Mouse (Mus musculus): ENCODE data around the gene Mbd4.
"Not testable (repeated sequence)": the region's sequence is repeated elsewhere in the genome, so short reads cannot be mapped to it uniquely, and the experiment has no call there.

Gene Mbd4

DNA sequence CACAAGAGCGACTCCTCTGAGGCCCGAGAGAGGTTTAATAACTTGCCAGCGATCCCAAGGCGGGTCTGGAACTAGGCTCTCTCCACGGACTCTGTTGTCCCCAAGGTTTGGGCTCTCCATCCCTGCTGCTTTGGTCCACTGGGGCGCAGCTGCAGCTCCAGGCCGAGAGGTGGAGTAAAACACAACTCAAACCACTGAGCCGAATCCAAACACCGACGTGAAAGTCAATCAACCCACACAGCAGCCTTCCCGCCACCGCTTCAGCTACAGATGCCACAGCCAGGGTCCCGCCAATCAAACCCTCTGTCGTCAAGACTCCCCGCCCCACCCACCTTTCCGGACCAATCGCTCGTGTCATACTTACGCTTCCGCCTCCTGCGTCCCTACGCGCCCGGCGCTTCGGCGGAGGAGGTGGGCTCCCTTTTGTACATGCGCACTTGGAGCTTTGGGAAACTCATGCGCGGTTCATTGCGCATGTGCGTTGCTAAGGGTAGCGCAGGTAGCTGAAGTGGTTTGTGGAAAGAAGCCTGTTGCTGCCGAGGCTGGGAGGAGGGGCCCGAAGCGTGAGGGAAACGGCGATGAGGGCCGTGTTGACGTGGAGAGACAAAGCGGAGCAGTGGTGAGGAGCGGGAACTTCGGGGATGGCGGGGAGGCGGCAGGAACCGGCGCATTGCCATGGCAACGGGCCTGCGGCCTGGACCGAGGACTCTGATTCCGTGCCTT lies at the start of gene Mbd4, which contains the start of gene Ift122:
TSS of gene Mbd4 (minus strand) at position 281 of the 723 bp plus-strand sequence.
TSS of gene Ift122 (plus strand) at position 380 of the 723 bp plus-strand sequence.
- DNase-seq (ENCODE audit: low read depth, low spot score): peak; percentile 99

DNA sequence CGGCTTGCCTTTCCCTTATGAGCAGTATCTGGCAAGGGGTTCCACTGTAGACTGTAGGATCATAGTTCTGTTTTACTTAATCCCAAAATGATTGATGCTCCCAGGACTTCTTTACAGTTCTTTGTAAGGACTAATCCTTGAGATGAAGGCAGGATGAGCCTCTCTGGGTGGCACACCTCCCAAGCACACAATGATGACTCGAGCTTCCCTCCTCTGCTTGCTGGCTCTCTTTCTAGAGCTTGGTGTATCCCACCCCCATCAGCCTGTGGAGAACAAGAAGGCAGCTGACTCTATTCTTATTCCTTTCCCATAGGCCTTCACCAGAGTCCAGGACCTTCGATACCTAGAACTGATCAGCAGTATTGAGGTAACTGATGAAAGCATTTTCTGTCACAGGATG lies 49.4 kb upstream of the Mbd4 start:
- no peak for DNase-seq (ENCODE audit: low read depth, low spot score)

DNA sequence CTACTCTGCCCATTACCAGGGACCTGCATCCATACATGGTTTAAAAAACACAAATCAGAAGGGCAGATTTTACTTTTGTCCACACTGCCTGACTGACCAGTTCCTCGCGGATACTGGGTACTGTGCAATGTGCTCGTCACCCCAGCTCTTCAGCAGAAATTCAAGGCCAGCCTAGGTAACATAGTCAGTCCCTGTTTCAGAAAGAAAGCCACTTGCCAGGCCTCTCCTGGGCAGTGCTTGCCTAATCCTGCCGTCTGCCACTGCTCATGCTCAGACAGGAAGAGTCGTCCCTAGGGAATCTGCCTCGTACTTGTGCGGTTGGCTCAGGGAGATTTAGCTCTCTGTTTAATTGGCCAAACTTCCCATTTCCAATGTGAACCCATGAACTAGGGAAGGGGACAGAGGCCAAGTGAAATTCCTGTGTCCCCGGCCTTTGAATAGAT lies 48.3 kb upstream of the Mbd4 start:
- DNase-seq (ENCODE audit: low read depth, low spot score): no peak

DNA sequence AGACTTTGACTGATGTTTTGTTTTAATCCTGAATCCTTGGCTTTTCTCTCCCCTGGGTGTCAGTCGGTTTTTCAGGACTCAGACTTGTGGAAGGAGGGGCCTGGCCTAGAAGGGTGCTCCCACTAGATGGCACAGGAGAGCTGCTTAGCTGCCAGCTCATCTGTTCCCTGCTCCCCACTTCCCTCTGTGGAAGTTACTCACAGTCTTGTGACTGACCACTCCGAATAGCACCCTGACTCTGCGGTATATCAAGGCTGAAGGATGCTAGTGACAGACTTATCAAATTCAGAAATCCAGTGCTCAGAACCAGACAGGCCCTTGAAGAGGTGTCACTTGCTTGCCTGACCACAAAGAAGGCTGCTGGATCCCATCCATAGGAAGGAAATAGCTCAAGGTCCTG lies 47.9 kb upstream of the Mbd4 start:
- peak; percentile 48 for DNase-seq (ENCODE audit: low read depth, low spot score)

DNA sequence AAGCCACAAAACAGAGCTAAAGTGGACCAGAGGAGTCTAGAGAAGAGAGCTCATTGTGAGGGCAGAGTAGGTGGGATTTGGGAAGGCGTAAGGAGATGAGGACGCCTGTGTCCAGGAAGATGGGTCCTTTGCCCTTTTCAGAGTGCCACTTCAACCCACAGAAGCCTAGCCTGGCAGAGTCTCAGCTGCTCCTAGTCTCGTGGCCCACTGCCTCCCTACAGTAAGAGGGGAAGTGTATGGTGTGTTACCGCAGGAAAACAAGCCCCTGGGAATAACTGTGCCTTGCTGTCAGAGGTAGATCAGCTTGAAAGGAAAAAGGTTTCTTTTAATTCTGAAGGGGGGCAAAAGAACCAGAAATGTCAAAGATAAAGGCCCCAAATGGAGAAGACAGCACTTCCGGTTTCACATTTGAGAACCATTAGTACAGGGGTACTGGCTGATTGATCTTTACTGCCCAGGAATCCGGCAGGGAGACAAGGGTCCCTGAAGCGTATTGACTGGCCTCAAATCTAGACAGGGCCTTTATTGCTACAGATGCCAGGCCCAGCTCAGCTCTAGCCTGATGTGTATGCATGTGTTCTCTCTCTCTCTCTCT lies 44.9 kb upstream of the Mbd4 start:
- no peak for DNase-seq (ENCODE audit: low read depth, low spot score)

DNA sequence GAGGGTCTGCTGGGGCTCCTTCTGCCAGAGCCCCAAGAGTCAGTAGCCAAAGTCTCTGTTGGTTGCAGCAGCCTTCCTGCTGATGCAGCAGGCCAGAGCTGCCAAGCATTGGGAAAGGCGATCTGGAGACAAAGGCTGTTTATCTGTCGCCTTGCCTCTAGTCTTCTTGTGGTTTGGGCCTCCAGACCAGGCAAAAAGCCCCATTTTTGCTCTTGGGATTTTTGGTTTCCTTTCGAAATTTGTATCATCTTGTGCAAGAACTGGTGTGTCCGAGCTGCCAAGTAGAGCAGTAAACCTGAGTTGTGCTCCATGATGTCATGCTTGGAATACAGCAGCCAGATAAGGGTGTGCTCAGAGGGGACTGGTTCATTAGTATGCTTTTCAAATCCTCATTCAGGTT lies 43.9 kb upstream of the Mbd4 start:
- no peak for DNase-seq (ENCODE audit: low read depth, low spot score)

DNA sequence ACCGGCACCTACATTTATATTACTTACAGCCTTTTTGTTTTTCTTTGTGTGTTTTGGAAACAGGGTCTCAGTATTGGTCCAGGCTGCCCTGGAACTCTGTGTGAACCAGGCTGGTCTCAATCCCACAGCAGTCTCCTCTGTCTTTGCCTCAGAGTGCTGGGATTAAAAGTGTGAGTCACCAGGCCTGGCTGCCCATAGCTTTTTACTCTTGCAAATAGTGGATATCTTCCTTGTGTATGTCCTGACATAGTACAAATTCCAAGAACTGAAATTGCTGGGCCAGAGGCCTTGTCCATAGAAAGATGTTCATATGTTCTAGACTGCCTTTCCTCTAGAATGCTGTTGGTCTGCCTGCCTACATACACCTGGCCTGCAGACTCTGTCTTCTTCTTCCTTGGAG lies 43.2 kb upstream of the Mbd4 start:
- no peak for DNase-seq (ENCODE audit: low read depth, low spot score)

DNA sequence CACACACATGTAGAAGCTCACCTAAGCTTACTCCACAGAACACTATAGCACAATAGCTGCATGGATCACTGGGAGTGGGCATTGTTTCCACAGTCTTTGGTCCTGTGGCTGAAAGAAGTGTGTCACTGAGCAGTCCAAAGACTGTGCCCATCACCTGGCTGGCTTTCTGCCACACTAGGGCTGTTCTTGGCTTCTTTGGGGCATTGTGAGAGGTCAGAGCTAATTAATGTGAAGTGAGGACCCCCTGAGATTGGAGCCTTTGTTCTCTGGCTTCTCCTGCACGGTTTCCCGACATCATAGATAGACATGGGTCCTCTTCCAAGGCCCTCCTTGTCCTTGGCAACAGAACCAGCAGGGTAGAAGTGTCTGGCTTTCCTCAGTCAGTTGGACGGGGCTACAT lies 39.2 kb upstream of the Mbd4 start:
- DNase-seq (ENCODE audit: low read depth, low spot score): no peak

DNA sequence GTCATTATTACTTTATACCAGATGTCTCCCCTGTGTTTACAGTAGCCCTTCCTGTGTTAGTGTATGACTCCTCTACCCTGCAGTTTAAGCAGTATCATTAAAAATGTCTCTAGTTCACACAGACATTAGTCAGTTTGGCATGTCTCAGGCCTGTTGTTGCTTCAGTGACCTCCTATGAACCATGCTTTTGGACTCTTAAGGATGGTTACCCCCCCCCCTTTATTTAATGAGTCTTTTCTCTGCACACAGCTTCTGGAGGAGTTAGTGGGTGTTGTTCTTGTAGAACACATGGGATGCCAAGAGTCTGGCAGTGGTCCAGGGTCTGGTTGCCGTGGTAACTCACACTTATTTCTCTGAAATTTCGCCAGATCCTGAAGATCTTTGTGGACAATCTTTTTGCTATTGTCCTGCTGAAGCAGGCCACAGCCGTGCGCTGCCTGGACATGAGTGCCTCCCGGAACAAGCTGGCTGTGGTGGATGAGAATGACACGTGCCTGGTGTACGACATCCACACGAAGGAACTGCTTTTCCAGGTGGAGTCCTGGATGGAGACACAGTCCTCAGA lies 38.4 kb upstream of the Mbd4 start:
- no peak for DNase-seq (ENCODE audit: low read depth, low spot score)

DNA sequence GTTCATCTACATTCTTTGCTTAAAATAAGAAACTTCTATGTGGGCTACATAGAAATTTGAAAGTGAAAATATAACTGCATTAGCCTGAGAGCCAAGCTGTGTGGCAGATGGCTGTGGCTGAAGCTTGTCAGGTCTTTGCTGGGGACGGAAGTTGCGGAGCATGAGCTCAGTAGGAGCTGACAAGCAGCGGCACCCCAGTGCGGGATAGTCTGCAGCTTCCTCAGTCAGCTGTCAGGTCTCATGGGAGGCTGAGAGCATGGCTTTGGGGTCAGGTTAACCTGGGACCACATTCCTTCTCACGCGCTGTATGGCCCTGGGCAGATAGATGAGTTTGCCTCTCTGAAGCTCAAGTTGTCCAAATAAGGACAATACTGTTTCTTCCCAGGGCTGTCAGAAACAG lies 37.9 kb upstream of the Mbd4 start:
- peak; percentile 33 for DNase-seq (ENCODE audit: low read depth, low spot score)

DNA sequence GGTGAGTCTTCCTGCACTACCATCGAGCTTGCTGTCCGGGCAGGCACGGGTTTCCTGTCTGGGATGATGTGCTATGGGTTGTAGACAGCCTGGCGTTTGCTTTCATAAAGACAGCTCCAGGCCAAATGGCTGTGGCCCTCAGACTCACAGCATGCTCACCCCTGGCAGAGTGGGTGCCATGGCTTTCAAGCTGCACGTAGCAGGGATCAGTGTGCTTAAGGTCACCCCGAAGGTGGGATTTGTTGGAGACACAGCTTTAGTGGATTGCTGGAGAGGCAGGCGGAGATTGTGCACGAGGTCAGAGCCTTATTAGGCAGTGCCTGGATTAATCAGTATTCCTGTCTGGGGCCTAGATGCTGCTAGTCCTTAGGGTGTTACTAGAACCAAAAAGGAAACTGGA lies 37.4 kb upstream of the Mbd4 start:
- peak; percentile 36 for DNase-seq (ENCODE audit: low read depth, low spot score)

DNA sequence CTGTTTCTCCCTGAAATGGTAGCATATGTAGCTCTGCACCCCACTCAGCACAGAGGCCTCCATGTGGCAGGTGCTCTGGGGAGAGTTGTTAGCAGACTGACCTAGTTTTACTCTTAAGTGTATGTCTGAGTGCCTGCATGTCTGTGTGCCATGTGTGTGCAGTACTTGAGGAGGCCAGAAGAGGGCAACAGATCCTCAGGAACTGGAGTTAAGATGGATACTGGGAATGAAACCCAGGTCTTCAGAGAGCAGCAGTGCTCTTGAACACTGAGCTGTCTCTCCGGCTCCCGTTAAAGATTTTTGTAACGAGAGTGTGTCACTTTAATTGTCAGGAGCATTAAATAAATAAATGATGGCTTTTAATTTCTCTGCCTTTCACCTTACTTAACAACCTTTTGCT lies 35.1 kb upstream of the Mbd4 start:
- no peak for DNase-seq (ENCODE audit: low read depth, low spot score)

DNA sequence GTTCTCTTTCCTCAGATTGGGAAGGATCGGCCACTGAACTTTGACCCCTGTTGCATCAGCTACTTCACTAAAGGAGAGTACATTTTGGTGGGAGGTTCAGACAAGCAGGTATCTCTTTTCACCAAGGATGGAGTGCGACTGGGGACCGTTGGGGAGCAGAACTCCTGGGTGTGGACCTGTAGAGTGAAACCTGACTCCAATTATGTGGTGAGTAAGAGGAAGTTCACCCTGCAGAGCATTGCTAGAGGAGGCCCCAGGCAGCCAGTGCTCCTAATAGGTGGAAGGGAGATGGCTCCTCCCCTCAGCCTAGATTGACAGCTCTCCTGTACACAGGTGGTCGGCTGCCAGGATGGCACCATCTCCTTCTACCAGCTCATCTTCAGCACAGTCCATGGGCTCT lies 33.7 kb upstream of the Mbd4 start:
- DNase-seq (ENCODE audit: low read depth, low spot score): no peak

DNA sequence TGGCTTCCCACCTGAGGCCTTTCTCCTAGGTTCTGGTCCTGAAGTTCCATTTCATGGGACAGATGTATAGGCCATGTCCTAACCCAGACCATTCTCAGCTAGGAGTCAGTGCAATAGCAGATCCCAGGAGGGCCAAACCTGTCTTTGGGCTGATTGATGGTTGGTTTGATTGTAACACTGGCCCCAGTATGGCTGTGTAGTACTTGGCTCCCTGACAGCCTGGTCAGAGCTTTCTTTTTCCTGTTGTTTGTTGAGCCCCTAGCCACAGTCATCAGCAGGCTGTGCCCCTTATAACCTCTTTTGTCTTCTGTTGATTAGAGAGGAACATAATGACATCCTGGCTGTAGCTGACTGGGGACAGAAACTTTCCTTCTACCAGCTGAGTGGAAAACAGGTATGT lies 30.8 kb upstream of the Mbd4 start:
- no peak for DNase-seq (ENCODE audit: low read depth, low spot score)

DNA sequence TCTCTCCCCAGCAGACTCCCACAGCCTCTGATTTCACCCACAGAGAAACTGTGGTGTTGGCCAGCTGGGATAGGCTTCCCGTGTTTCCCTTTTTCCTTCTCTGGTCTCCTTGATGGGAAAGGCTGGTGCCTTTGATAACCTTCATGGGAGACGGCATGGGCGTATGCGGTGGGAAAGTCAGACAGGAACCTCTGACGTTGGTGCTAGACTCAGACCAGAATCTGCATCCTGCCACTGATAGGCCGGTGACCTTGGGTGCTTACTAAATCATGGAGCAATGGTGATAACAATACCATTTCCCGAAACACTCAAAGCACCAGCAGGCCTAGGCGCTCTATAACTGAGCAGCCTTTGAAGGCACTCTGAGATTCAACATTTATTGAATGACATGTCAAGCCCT lies 27.6 kb upstream of the Mbd4 start:
- DNase-seq (ENCODE audit: low read depth, low spot score): no peak

DNA sequence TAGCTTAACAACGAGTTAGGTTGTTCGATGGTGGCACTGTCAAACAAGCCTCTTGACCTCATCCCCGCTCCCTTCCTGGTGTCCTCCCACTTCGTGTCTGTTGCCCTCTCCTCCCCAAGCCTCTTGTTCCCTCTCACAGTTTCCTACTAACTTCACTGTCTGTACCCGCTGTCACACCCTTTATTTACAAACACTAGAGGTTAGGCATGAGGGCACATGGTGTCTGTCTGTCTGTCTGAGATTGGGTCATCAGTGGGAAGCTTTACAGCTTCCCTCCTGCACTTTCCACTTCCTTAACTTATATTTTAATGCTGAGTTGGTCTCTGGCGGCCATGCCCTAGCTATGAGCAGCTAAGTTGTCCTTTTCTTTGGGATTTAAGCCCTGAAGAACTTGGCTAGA lies 26.6 kb upstream of the Mbd4 start:
- DNase-seq (ENCODE audit: low read depth, low spot score): no peak

DNA sequence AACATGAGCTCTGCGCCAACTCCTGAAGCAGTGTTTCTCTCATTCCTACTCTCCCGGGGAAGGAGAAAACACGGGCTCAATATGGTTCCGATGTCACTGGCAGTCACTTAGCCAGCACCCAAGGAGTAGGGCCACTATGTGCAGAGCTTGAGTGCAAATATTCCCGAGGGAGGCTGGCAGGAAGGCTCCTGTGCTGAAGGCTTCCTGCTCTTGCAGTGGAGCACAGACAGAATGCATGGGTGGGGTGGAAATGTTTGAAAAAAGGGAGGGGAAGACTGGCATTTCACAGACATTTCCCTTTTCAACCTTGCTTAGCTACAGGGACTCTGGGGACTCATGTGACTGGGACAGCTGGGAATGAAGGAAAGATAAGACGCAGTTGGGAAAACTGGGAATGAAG lies 25.5 kb upstream of the Mbd4 start:
- no peak for DNase-seq (ENCODE audit: low read depth, low spot score)

DNA sequence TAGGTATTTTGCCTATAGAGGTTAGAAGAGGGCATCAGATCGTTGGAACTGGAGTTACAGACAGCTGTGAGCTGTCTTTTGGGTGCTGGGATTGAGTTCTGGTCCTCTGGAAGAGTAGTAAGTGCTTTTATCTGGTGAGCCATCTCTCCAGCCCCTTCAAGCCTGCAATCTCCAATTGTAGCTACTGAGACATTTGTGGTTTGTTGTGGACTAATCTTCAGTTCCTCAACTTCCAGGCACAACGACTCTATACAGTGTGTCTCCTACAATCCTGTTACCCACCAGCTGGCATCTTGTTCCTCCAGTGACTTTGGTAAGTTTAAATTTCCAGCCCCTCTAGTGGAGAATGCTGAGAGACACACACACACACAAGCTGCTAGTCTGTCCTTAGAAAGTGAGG lies 24.1 kb upstream of the Mbd4 start:
- no peak for DNase-seq (ENCODE audit: low read depth, low spot score)

DNA sequence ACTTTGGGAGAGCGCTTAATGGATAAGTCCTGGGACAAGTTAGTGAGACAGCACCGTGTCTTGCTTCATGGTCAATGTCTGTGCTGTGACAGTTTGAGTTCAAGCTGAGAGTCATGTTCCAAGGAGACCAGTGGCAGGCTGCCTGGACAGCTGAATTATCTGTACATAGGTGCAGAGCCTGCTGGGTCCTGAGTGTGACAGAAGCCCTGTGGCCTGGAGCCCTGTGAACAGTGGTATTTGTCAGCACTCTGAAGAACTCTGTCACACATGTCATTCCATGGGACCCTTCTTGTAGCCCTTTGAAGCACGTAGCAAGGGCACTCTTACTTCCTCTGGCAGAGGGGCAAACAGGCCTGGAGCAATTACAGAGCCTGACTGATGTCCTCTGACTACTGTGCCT lies 18.1 kb upstream of the Mbd4 start:
- not testable (repeated sequence) for DNase-seq (ENCODE audit: low read depth, low spot score)

DNA sequence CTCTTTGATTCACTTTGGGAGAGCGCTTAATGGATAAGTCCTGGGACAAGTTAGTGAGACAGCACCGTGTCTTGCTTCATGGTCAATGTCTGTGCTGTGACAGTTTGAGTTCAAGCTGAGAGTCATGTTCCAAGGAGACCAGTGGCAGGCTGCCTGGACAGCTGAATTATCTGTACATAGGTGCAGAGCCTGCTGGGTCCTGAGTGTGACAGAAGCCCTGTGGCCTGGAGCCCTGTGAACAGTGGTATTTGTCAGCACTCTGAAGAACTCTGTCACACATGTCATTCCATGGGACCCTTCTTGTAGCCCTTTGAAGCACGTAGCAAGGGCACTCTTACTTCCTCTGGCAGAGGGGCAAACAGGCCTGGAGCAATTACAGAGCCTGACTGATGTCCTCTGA lies 14.0 kb upstream of the Mbd4 start:
- not testable (repeated sequence) for DNase-seq (ENCODE audit: low read depth, low spot score)

DNA sequence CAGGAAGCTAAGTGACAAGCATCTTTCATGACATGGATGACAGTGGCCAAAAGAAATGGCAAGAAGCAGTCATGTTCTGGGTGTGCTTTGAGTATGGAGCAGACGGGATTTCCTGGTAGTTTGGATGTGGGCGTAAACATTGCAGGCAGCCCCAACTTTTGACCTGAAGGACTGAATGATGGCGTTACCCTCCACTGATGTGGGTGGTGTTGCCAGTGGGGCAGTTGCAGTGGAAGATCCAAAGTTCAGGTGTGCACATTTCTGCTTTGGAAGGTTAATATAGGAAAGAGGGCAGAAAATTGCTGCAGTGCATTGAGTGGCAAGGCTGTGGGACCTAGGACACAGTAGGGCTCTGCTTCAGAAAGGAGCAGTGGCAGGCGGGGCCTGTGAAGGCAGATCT lies 12.1 kb upstream of the Mbd4 start:
- DNase-seq (ENCODE audit: low read depth, low spot score): no peak

DNA sequence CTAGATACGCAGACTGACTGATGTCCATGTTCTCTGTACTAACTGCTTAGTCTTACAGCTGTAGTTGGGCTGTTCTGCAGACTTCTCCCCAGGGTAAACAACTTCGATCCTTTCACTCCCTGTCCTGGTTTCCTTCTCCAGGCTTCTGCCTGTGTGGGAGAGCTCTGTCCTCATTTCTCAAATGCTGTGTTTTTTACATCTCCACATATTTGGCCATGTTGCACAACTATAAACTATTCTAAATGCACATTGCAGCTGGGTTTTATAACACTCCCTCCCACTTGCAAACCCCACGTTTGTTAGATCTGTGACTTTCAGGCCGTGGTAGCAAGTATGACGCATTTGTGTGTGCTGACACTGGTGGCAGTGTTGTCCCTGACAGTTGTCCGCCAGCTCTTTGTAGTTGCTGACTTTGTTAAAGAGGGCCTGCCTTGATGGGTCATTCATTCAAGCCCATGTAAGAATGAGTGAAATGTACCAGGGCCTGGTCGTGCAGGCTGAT lies 10.2 kb upstream of the Mbd4 start:
- no peak for DNase-seq (ENCODE audit: low read depth, low spot score)

DNA sequence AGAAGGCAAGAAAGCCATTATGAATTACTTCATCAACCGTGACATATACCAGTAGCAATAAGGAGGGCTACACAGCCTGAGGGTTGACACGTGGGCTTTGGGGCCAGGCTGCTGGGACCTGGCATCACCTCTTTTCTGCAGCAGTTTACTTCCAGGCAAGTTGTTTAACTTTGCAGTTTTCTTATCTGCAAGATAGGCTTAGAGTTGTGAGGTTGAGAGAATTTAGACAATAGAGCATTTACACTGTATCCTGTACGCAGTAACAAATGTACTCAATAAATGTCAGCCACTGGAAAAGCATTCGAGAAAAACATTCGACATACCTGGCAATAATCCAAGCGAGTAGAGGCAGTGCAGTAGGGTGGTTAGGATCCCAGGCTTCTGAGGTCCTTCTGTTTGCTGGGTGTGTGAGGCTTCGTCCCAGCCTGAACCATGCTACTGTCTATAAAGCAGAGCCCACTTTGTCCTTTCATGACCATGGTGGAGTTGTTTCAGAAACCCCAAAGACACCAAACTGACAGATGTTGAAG lies 6.9 kb upstream of the Mbd4 start:
- DNase-seq (ENCODE audit: low read depth, low spot score): no peak

Data from retina, postnatal 7 days (tissue).